Mouse (Mus musculus) hindbrain, embryonic 13.5 days (tissue): ENCODE data around the gene Wdr66. TPM values are rescaled to one million over a fixed set of nuclear protein-coding genes. Genes with fewer than 3 reads are reported as not detected.
A peak's percentile ranks its signal among the peaks of the same experiment; 100 is the strongest.

Experiments
- ATAC-seq: fragments of 200-750 bp; cut with Nextera tagmentation; 2 replicates; pipeline ENCODE4 v1.8.0; 2017; ENCODE audit warnings: moderate TSS enrichment; ENCODE audit not compliant: low FRiP score
- H3K27ac ChIP-seq: fragments of 300-500 bp; sonication (generic); 2 replicates; pipeline ENCODE4 v1.5.1; 2015; ENCODE audit warnings: inconsistent platforms, mild to moderate bottlenecking, moderate library complexity
- H3K27me3 ChIP-seq: fragments of 300-500 bp; sonication (generic); 2 replicates; pipeline ENCODE4 v1.6.1; 2015; ENCODE audit warnings: mild to moderate bottlenecking, inconsistent platforms
- H3K36me3 ChIP-seq: fragments of 300-500 bp; sonication (generic); 2 replicates; pipeline ENCODE4 v1.6.1; 2015; ENCODE audit warnings: mild to moderate bottlenecking, inconsistent platforms
- H3K4me1 ChIP-seq: fragments of 300-500 bp; sonication (generic); replicated peaks from 2 replicates; pipeline ENCODE4 v1.6.1; 2015; ENCODE audit warnings: inconsistent platforms
- H3K4me2 ChIP-seq: fragments of 300-500 bp; sonication (generic); 2 replicates; pipeline ENCODE4 v1.6.1; 2015; ENCODE audit warnings: inconsistent platforms, mild to moderate bottlenecking, moderate library complexity
- H3K4me3 ChIP-seq: fragments of 300-500 bp; sonication (generic); 2 replicates; pipeline ENCODE4 v1.5.1; 2015; ENCODE audit warnings: mild to moderate bottlenecking, inconsistent platforms
- H3K9ac ChIP-seq: fragments of 300-500 bp; sonication (generic); 2 replicates; pipeline ENCODE4 v1.6.1; 2015; ENCODE audit warnings: mild to moderate bottlenecking, inconsistent platforms
- H3K9me3 ChIP-seq: fragments of 300-500 bp; sonication (generic); 2 replicates; pipeline ENCODE4 v1.6.1; 2016; ENCODE audit warnings: inconsistent platforms
- WGBS: fragments of 180-500 bp; shearing (Covaris S2); methylation state at CpG from one replicate; pipeline ENCODE4 v1.1.7; 2015; 5-methylcytosine and 5-hydroxymethylcytosine counted together
- polyA plus RNA-seq: library from polyadenylated mRNA; unstranded; fragments of >200 nt; fragmentation: Nextera tagmentation; extraction: Ambion mirVana; gene quantifications from 2 replicates; pipeline ENCODE4 v1.2.1, GENCODE M21; 2015

The Wdr66 gene
- polyA plus RNA-seq, 1 experiment from 2014 or later: 1.9 TPM

DNA sequence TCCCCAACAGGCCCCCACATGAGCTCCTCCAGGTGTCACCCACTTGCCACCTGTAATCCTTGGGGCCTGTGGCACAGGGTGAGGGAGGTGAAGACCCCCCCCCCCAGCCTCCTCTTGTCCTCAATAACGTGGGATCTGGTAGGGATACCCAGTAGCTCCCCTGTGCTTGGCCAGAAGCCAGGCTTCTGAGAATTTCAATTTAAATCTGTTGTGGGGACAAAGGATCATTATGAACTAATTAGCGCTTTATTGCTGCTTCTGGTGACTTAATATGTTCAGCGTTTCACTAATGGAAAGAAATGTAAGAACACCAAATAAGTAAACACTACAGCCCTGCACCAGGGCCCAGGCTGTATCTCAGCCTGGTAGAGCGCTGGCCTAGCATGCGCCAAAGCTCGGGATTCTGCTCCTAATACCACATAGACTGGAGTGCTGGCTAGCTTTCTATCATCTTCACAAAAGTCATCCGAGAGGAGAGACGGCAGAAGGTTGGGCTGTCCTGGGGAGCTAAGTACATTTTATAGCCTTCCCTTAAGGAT lies 48.7 kb downstream of the Wdr66 start:
- peak overlapping the region; percentile 53; the same call in 1 of the 2 replicates for H3K9ac ChIP-seq
- WGBS: 44% methylated on average over 8 of the region's 8 CpGs

DNA sequence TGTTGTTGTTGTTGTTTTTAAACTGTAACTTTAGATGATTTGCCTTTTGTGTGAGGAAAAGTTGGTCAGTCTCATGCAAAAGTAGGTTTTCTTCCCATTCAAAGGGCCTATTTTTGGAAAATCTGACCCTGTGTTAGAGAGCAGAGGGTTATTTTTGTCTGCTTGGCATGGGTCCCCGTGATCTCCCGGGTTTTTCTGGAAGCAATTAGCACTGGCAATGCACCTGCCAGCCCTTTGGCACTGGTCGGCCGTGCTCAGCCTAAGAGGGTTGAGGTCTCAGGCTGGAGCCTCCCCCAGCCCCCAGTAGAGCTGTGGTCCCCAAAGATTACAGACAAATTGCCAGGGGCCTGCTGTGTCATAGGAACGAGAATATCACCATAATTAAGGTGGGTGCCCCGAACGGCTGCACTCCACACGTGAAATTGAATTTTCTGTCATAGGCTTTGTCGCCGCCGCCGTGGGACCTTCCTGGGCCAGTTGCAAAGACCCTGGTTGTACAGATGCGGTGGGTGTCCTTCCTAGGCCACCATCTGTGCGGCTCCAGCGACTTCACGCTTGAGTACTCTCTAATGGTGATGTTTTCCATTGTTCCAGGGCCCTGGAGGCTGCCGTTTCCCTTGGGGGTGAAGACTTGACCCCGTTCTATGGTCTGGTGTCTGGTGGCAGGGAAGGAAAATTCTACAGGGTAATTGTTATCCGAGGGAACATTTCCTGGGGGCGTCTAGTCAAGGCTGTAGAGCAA lies 50.0 kb downstream of the Wdr66 start:
- no peak overlapping the region for H3K4me3 ChIP-seq
- ATAC-seq: no peak
- H3K9ac ChIP-seq: no peak overlapping the region
- H3K9me3 ChIP-seq: no peaks in the 10 kb centered on the region
- H3K27ac ChIP-seq: peak overlapping the region; percentile 87; the same call in 1 of the 2 replicates
- no peak overlapping the region for H3K4me2 ChIP-seq
- WGBS: 13% methylated on average over 20 of the region's 20 CpGs
- peaks cover 20% of the 10 kb centered on the region; the same call in 1 of the 2 replicates for H3K27me3 ChIP-seq
- no peaks in the 10 kb centered on the region for H3K36me3 ChIP-seq
- H3K4me1 ChIP-seq: peaks cover 33% of the 10 kb centered on the region

More for the DNA sequence above, 48.7 kb downstream of the Wdr66 start:
- Histone ChIP-seq H3K4me2 (no peak overlapping the region), H3K4me1 (peaks cover 33% of the 10 kb centered on the region), H3K27ac (peak overlapping the region; percentile 87), H3K27me3 (peaks cover 26% of the 10 kb centered on the region; the same call in 1 of the 2 replicates), H3K9me3 (no peaks in the 10 kb centered on the region), H3K36me3 (no peaks in the 10 kb centered on the region), H3K4me3 (no peak overlapping the region)
- ATAC-seq: peak; percentile 67; the same call in 1 of the 2 replicates

DNA sequence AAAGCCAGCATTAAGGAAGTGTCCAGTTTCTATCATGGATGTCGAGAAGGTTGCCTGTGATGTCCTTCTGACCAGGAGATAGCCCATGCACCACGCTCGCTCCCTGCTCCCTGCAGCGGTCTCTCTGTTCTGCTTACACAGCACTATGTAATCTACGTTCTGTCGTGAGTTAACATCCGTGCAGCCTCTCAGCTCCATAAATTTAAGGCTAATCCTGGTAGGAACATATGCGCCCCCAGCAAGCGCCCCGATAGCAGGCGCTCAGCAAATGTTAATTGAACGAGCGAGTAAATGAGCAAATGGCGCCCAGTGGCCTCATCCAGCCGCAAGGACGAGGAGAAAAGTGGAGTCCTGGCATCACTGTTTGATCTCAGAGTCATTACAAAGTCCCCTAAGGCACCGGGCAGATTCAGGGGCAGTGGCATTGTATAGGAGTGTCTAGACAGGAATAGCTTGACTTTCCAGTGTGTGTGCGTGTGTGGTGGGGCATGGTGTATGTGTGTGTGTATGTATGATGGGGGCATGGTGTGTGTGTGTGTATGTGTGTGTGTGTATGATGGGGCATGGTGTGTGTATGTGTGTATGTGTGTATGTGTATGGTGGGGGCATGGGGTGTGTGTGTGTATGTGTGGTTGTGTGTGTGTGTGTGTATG lies 55.9 kb downstream of the Wdr66 start:
- Histone ChIP-seq H3K4me1 (peaks cover 22% of the 10 kb centered on the region), H3K27me3 (peaks cover 14% of the 10 kb centered on the region; the same call in 1 of the 2 replicates), H3K9me3 (no peaks in the 10 kb centered on the region), H3K9ac (no peak overlapping the region), H3K36me3 (no peaks in the 10 kb centered on the region), H3K4me2 (no peak overlapping the region), H3K4me3 (no peak overlapping the region), H3K27ac (peak overlapping the region; percentile 40)
- ATAC-seq: peak; percentile 65
- WGBS: 54% methylated on average over 18 of the region's 18 CpGs

DNA sequence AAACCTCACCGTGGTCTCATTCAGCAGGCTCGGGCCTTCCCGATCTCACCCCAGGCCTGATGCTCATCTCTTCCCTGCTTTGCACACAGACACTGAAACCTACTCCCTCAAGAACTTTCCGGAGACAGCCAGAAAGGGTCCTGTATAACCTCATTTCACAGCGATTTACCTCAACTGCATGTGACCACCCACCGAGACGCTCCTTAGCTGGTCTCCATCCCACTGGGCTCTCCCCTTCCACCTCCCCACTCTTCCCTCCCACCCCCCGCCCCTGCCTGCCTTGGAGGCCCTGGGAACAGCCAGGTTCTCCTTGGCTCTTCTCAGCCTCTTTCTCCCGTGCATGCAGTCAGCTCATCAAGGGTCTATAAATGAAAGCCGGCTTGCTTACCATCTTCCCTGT lies 57.9 kb downstream of the Wdr66 start:
- Histone ChIP-seq H3K4me3 (no peak overlapping the region), H3K36me3 (no peaks in the 10 kb centered on the region), H3K27ac (no peak overlapping the region), H3K4me1 (peaks cover 24% of the 10 kb centered on the region), H3K4me2 (no peak overlapping the region), H3K27me3 (peaks cover 8% of the 10 kb centered on the region; the same call in 1 of the 2 replicates), H3K9me3 (no peaks in the 10 kb centered on the region), H3K9ac (no peak overlapping the region)
- WGBS: 51% methylated on average over 10 of the region's 10 CpGs
- no peak for ATAC-seq

DNA sequence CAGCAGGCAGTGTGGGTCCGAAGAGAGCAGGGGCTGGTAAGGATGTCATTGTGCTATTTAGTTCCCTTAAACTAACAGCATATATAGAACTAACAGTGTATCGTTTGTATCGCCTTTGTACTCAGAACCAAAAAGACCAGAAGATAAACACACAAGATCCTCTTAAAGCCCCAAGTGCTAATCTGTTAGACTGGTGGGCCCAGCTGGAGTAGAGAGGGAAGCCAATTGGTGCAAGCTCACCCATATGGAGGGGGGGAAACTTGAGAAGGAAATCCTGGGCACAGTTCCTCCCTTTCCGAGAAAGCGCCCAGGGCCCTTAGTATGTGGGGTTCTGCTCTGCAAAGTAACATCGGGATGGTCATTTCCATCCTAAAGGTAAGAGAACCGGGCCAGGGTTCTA lies 58.3 kb downstream of the Wdr66 start:
- Histone ChIP-seq H3K27ac (no peak overlapping the region), H3K9me3 (no peaks in the 10 kb centered on the region), H3K27me3 (peaks cover 4% of the 10 kb centered on the region; the same call in 1 of the 2 replicates), H3K4me1 (peaks cover 26% of the 10 kb centered on the region), H3K9ac (no peak overlapping the region), H3K36me3 (no peaks in the 10 kb centered on the region), H3K4me3 (no peak overlapping the region), H3K4me2 (no peak overlapping the region)
- ATAC-seq: no peak
- 69% methylated on average over 7 of the region's 7 CpGs for WGBS

DNA sequence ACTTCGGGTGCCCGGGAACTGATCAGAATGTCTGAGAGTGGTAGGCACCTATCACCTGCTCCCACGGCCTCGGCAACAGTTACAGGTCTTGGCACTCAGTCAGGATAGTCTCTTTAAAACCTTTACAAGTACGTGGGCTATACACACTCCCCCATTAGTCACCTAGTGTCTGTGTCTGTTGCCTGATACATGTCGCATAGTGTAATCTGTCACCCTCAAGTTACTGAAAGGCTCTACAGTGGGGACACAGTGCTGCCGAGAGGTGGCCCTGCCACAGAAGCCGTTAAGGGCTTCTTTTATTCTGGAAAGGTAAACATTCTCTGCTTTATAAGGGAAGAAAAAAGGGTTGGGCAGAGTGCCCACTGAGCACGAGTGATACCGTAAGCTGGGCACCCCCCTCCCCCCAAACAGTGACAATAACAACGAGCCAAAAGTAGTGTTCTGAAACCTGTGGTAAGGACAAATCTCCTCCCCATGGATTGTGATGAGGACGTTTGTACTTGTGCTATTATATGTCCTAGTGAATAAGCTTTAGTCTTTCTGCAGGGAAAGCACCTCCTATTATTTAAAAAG lies 61.2 kb downstream of the Wdr66 start:
- Histone ChIP-seq H3K9ac (no peak overlapping the region), H3K9me3 (no peaks in the 10 kb centered on the region), H3K36me3 (no peaks in the 10 kb centered on the region), H3K4me1 (peaks cover 27% of the 10 kb centered on the region), H3K4me2 (no peak overlapping the region), H3K27me3 (no peaks in the 10 kb centered on the region), H3K27ac (no peak overlapping the region), H3K4me3 (no peak overlapping the region)
- ATAC-seq: no peak
- WGBS: 61% methylated on average over 12 of the region's 12 CpGs

DNA sequence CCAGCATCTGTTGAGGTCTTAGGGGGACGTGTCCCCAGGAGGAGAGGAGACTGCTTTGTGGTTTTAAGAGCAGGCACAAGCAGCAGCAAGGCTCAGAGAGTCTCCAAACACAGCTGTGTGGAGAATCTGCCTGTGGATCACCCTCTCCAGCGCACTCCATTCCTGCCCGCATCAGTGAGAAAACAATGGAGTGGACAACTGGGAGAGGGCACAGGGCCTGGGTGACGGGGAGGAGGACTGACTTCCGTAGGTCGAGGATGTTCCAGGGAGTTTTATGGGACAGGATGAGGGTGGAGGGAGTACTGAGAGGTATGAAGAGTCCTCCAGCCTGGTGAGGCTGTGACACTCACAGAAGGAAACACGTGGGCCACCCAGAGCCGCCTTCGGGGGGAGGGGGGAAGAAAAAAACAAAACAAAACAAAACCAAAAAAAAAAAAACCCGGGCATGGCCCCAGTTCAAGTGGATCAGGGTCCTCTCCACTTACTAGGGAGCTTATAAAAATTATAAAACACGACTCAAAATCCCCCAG lies 62.0 kb downstream of the Wdr66 start:
- WGBS: 56% methylated on average over 11 of the region's 11 CpGs
- Histone ChIP-seq H3K27ac (no peak overlapping the region), H3K9me3 (no peaks in the 10 kb centered on the region), H3K36me3 (no peaks in the 10 kb centered on the region), H3K27me3 (no peaks in the 10 kb centered on the region), H3K4me1 (peaks cover 27% of the 10 kb centered on the region), H3K4me3 (no peak overlapping the region), H3K4me2 (no peak overlapping the region), H3K9ac (no peak overlapping the region)
- no peak for ATAC-seq

DNA sequence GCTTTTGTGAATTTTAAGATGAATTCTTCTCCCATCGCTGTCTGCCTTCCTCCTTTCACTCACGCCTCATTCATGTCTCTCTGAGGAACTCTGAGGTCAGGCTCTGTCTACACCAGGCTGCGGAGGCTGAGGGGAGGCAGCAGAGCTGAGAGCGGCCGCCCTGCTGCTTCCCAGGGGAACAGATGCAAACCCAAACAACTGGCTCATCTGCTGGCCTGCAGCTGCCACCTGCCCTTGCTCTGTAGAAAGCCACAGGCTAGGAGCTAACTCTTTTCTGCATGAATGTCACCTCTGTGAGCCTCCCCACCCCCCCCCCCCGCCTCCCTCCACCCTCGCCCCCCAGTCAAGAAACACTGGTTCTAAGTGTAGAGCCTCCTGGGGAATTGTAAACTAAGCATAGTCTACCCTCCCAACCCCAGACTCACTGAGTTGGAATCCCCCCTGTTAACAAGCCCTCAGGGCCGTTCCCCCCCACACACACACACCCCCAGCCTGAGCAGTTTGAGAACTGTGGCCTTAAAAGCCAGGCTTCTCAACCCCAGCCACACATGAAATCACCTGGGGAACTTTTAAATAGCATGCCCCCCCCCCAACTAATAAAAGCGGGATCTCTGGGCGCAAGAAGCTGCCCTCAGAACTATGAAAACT lies 63.4 kb downstream of the Wdr66 start:
- Histone ChIP-seq H3K9me3 (no peaks in the 10 kb centered on the region), H3K9ac (no peak overlapping the region; the same call in 1 of the 2 replicates), H3K27me3 (no peaks in the 10 kb centered on the region), H3K4me1 (peaks cover 19% of the 10 kb centered on the region), H3K4me3 (no peak overlapping the region), H3K36me3 (no peaks in the 10 kb centered on the region), H3K4me2 (no peak overlapping the region), H3K27ac (no peak overlapping the region)
- WGBS: 27% methylated on average over 10 of the region's 10 CpGs
- ATAC-seq: no peak

DNA sequence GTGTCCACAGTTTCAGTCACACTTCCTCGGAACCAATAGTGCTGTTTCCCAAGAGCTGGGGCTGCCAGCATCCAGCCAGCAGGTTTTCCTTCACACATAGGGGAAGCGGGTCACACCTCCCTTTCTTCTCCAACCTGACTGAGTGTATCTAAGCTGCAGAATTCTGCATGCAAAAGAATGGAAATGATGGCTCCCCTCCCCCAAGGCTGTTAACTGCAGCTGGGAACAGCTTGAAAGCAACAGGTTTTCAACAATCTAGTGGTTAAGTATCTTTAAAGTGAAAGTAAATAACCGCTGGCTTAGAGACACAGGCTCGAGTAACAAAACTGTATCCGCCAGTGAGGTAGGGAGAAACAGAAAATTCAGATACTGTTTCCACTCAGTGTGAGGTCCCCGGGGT lies 66.1 kb downstream of the Wdr66 start:
- no peak overlapping the region for H3K9ac ChIP-seq
- H3K4me2 ChIP-seq: peak overlapping the region; percentile 18; the same call in 1 of the 2 replicates
- ATAC-seq: no peak
- H3K27ac ChIP-seq: no peak overlapping the region
- no peak overlapping the region for H3K4me3 ChIP-seq
- H3K9me3 ChIP-seq: no peaks in the 10 kb centered on the region
- H3K27me3 ChIP-seq: 0 out of 2 replicates have a peak, but pooled peaks cover 5% of the 10 kb centered on the region
- whole genome bisulfite sequencing: 23% methylated on average over 6 of the region's 6 CpGs
- H3K36me3 ChIP-seq: no peaks in the 10 kb centered on the region
- H3K4me1 ChIP-seq: peaks cover 16% of the 10 kb centered on the region

DNA sequence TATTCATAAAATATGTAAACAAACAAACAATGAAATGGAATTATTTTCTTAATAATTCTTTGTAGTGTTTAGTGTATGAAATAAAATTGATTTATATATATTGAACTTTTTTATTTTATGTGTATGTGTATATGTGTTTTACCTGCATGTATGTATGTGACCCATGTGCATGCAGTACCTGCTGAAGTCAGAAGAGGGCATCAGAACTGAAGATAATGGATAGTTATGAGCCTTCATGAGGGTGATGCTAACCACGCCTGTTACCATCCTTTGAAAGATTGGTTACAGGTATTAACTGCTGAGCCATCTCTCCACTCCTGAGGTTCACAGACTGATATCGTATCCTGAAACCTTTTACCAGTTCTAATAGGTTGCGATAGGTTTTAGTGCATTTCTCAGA lies 68.2 kb downstream of the Wdr66 start:
- H3K4me3 ChIP-seq: no peak overlapping the region
- no peak overlapping the region for H3K27ac ChIP-seq
- H3K4me2 ChIP-seq: no peak overlapping the region
- 97% methylated on average over 3 of the region's 3 CpGs for WGBS
- no peak overlapping the region for H3K9ac ChIP-seq
- ATAC-seq: no peak
- H3K36me3 ChIP-seq: no peaks in the 10 kb centered on the region
- H3K4me1 ChIP-seq: peaks cover 20% of the 10 kb centered on the region
- H3K9me3 ChIP-seq: no peaks in the 10 kb centered on the region
- 0 out of 2 replicates have a peak, but pooled peaks cover 5% of the 10 kb centered on the region for H3K27me3 ChIP-seq

DNA sequence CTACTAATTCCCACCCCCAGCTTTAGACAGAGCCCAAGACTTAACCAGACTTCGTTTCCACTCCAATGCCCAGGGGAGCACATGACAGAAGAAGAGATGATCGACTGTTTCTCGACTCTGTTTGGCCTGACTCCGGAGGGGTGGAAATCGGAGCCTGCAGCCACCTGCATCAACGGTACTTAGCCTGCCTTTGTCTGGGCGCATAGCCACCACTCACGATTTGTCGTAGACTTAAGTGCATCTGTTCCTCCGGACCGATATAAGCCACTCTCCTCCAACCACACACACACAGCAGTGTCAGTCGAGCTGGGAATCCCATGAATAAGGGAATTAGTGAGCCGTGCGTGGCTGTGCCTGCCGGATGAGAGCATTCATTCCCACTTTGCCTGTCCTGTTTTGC lies 72.3 kb downstream of the Wdr66 start:
- H3K4me1 ChIP-seq: peaks cover 17% of the 10 kb centered on the region
- no peak for ATAC-seq
- 0 out of 2 replicates have a peak, but pooled peaks cover 5% of the 10 kb centered on the region for H3K27me3 ChIP-seq
- no peak overlapping the region for H3K4me3 ChIP-seq
- no peaks in the 10 kb centered on the region for H3K9me3 ChIP-seq
- no peaks in the 10 kb centered on the region for H3K36me3 ChIP-seq
- H3K27ac ChIP-seq: no peak overlapping the region
- H3K4me2 ChIP-seq: peak overlapping the region; percentile 33
- peak overlapping the region; percentile 46; the same call in 1 of the 2 replicates for H3K9ac ChIP-seq
- 6% methylated on average over 15 of the region's 15 CpGs for WGBS
